Mouse (Mus musculus): ENCODE measurements at regions not wholly inside any gene's neighbourhood (a gene's known extent, or its start where the extent isn't known, plus 50 kb on each side); places are given as distances from the start of the nearest gene placed in this dataset.

DNA sequence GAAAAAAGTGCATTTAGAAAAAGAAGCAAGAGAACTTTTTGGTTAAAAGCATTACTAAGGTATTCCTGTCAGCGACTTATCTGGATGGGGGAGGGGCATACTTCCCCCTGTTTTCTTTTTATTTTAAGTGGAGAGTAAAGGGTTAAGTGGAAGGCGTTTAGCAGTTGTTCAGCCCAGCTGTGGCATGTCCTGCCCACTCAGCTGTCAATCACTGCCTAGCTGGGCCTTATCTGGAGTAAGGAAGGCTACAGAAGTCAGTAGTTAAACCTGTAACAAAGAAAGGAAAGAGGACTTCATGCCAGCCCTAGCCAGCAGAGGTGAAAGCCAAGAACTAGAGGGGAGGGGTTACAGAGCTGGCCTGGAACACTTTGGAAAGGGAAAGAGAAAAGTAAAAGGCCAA, 142.6 kb downstream of the Vmn2r96 start:
- DNase-seq (ENCODE audit: extremely low spot score, low spot score), result no peak
- H3K27me3 ChIP-seq (ENCODE audit: poor library complexity, severe bottlenecking), result no peaks in the 10 kb centered on the region

DNA sequence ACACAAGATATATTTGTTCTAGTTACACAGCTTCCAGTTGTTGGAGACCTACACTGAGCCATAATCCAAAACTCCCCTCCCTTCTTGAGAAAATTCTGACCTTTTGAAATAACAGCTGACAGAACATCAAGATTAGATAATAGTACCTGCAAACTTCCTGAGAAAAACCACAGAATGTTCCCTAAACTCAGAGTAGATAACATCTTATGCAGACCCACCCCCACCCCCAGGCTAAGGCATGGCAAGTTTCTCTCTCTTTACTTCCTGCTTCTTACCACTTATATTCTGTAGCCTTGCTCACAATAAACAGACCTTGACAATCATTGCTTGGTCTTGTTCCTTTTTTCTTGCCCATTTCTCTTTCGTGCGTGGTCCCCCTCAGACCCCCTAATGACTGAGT, 145.3 kb downstream of the Vmn2r96 start:
- Histone ChIP-seq H3K36me3 (replicated peaks) (no peaks in the 10 kb centered on the region), H3K9me3 (peaks cover 78% of the 10 kb centered on the region), H3K4me3 (no peak overlapping the region), H3K27ac (no peak overlapping the region), H3K4me1 (no peaks in the 10 kb centered on the region), H3K27me3 (ENCODE audit: poor library complexity, severe bottlenecking) (no peaks in the 10 kb centered on the region)
- DNase-seq (ENCODE audit: extremely low spot score, low spot score), result no peak
- 94% methylated on average over 2 of the region's 2 CpGs for WGBS

More for the DNA sequence above, 142.6 kb downstream of the Vmn2r96 start:
- no peak overlapping the region for H3K27ac ChIP-seq
- no peaks in the 10 kb centered on the region for H3K36me3 ChIP-seq (replicated peaks)
- no peak overlapping the region for H3K4me3 ChIP-seq
- peaks cover 52% of the 10 kb centered on the region for H3K9me3 ChIP-seq
- H3K4me1 ChIP-seq, result no peaks in the 10 kb centered on the region
- WGBS, result 72% methylated on average over 2 of the region's 2 CpGs

DNA sequence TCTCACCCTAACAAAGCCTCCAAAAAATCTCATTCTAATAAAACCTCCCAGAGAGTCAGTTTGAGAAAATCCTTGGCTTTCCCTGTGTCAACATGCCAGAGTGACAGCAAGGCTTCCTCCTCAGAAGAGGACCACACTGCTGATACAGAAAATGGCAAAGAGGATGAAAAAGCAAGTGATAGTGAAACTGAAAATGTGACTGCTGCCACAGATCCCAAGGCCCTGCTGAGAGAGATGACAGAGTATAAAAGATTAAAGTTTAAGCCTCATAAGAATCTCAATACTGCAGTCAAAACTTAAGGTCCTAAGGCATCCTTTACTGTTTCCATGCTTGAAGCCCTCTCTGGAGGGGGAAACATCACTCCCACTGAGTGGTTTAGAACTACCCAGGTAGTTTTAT, 146.8 kb downstream of the Vmn2r96 start:
- DNase-seq (ENCODE audit: extremely low spot score, low spot score), result no peak
- H3K9me3 ChIP-seq, result peaks cover 80% of the 10 kb centered on the region

More for the DNA sequence above, 146.8 kb downstream of the Vmn2r96 start:
- Histone ChIP-seq H3K36me3 (replicated peaks) (no peaks in the 10 kb centered on the region), H3K4me3 (no peak overlapping the region), H3K27ac (no peak overlapping the region), H3K4me1 (no peaks in the 10 kb centered on the region), H3K27me3 (ENCODE audit: poor library complexity, severe bottlenecking) (no peaks in the 10 kb centered on the region)

All from forebrain, embryonic 10.5 days (tissue).